Mouse (Mus musculus): ENCODE measurements around the gene Pla2g4a. TPM values are rescaled to one million over a fixed set of nuclear protein-coding genes. Genes with fewer than 3 reads are reported as not detected.
"Not testable (repeated sequence)": the region's sequence is repeated elsewhere in the genome, so short reads cannot be mapped to it uniquely, and the experiment has no call there.

Pla2g4a gene
- polyA plus RNA-seq, 1 experiment: 1.0 TPM

DNA sequence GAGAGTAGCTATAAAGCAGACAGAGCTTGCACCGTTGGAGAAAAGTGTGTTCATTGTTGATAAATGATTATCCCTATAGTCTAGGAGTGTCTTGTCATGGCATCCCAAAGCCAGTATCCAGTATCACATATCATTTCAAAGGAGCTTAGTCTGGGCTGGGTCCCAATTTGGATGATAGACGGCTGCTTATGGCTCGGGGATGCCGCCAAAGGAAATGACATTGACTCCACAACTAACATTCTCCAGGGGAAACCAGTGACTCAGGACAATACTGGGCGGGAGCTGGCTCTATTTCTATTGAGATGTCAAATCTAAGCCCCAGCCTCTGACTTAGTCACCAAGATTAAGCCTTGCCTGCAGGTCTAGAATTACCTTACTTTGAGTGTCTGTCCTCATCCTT, 31.9 kb downstream of the Pla2g4a start:
- Histone ChIP-seq H3K4me1 (ENCODE audit: control insufficient read depth, insufficient read depth, low read length) (no peaks in the 10 kb centered on the region), H3K27me3 (ENCODE audit: control insufficient read depth, insufficient read depth, low read length) (no peaks in the 10 kb centered on the region), H3K4me3 (ENCODE audit: control insufficient read depth, low read depth, low read length) (no peak overlapping the region), H3K27ac (ENCODE audit: control insufficient read depth, insufficient read depth, low read depth, low read length) (no peak overlapping the region), H3K36me3 (ENCODE audit: control insufficient read depth, insufficient read depth, low read length) (no peaks in the 10 kb centered on the region)
- TF ChIP-seq CTCF (IDR thresholded peaks at IDR 0.05; ENCODE audit: control insufficient read depth, insufficient read depth, insufficient replicate concordance, low read depth, low read length) (no peak), POLR2A (IDR thresholded peaks at IDR 0.05; ENCODE audit: control insufficient read depth, low read depth, low read length) (no peak)

GRCm38 (mm10) chr1:149923737-149924136, 37.4 kb downstream of the Pla2g4a start:
- H3K4me3 ChIP-seq (ENCODE audit: control insufficient read depth, low read depth, low read length); H3K36me3 ChIP-seq (ENCODE audit: control insufficient read depth, insufficient read depth, low read length); H3K4me1 ChIP-seq (ENCODE audit: control insufficient read depth, insufficient read depth, low read length): not testable (repeated sequence)

DNA sequence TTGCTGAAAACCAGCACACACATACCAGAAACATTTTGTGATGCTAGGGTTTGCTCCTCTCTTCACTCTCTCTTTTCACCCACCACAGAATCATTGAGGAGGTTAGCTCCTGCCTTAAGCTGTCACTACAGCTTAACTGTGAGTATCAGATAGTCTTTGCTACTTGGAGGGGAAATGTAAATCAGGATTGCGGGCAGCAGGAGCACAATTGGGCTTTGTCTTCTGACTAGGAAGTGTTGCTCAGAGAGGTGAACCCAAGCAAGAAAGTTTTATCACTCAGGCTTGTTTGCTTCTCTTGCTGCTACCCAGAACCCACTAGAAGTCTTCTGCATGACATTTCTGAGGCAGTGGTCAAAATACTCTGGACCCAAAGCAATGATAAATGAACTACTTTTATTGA, 38.9 kb downstream of the Pla2g4a start:
- Histone ChIP-seq H3K27me3 (ENCODE audit: control insufficient read depth, insufficient read depth, low read length) (no peaks in the 10 kb centered on the region), H3K4me3 (ENCODE audit: control insufficient read depth, low read depth, low read length) (no peak overlapping the region), H3K4me1 (ENCODE audit: control insufficient read depth, insufficient read depth, low read length) (no peaks in the 10 kb centered on the region), H3K36me3 (ENCODE audit: control insufficient read depth, insufficient read depth, low read length) (no peaks in the 10 kb centered on the region), H3K27ac (ENCODE audit: control insufficient read depth, insufficient read depth, low read depth, low read length) (no peak overlapping the region)
- TF ChIP-seq POLR2A (IDR thresholded peaks at IDR 0.05; ENCODE audit: control insufficient read depth, low read depth, low read length) (no peak), CTCF (IDR thresholded peaks at IDR 0.05; ENCODE audit: control insufficient read depth, insufficient read depth, insufficient replicate concordance, low read depth, low read length) (no peak)

More at GRCm38 (mm10) chr1:149923737-149924136, 37.4 kb downstream of the Pla2g4a start:
- not testable (repeated sequence) for H3K27me3 ChIP-seq (ENCODE audit: control insufficient read depth, insufficient read depth, low read length); H3K27ac ChIP-seq (ENCODE audit: control insufficient read depth, insufficient read depth, low read depth, low read length)

- H3K36me3 ChIP-seq (ENCODE audit: control insufficient read depth, insufficient read depth, low read length): no peaks in the 10 kb centered on the region
- TF ChIP-seq CTCF (IDR thresholded peaks at IDR 0.05; ENCODE audit: control insufficient read depth, insufficient read depth, insufficient replicate concordance, low read depth, low read length) (no peak), POLR2A (IDR thresholded peaks at IDR 0.05; ENCODE audit: control insufficient read depth, low read depth, low read length) (no peak)
- H3K27ac ChIP-seq (ENCODE audit: control insufficient read depth, insufficient read depth, low read depth, low read length): no peak overlapping the region
- no peaks in the 10 kb centered on the region for H3K4me1 ChIP-seq (ENCODE audit: control insufficient read depth, insufficient read depth, low read length)
- no peak overlapping the region for H3K4me3 ChIP-seq (ENCODE audit: control insufficient read depth, low read depth, low read length)
- no peaks in the 10 kb centered on the region for H3K27me3 ChIP-seq (ENCODE audit: control insufficient read depth, insufficient read depth, low read length)
Measured at GRCm38 (mm10) chr1:149921325-149921724, 39.8 kb downstream of the Pla2g4a start.

DNA sequence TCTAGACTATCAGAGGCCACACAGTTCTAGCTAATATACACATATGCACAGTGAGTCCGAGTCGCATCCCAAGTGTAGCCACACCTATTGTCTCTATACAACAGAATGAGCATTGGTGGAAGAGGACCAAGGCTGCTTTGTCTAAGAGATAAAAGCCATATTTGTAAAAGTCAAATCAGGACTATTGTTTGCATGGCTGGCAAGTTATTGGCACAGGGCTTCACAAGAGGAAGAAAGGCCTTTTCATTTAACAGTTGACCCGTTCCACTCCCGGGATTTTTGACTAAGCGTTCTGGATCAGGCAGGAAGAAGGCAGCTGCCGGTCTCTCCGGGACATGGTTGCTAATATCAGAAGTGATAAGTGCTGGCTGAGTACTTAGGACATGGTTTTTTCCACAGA, 41.8 kb downstream of the Pla2g4a start:
- H3K4me1 ChIP-seq (ENCODE audit: control insufficient read depth, insufficient read depth, low read length): no peaks in the 10 kb centered on the region

GRCm38 (mm10) chr1:149912984-149913383, 48.1 kb downstream of the Pla2g4a start:
- no peak overlapping the region for H3K4me3 ChIP-seq (ENCODE audit: control insufficient read depth, low read depth, low read length)
- no peaks in the 10 kb centered on the region for H3K36me3 ChIP-seq (ENCODE audit: control insufficient read depth, insufficient read depth, low read length)
- no peak for TF ChIP-seq POLR2A (IDR thresholded peaks at IDR 0.05; ENCODE audit: control insufficient read depth, low read depth, low read length)
- TF ChIP-seq CTCF (IDR thresholded peaks at IDR 0.05; ENCODE audit: control insufficient read depth, insufficient read depth, insufficient replicate concordance, low read depth, low read length): no peak
- no peaks in the 10 kb centered on the region for H3K4me1 ChIP-seq (ENCODE audit: control insufficient read depth, insufficient read depth, low read length)
- H3K27me3 ChIP-seq (ENCODE audit: control insufficient read depth, insufficient read depth, low read length): no peaks in the 10 kb centered on the region
- no peak overlapping the region for H3K27ac ChIP-seq (ENCODE audit: control insufficient read depth, insufficient read depth, low read depth, low read length)

More for the DNA sequence above, 41.8 kb downstream of the Pla2g4a start:
- H3K27ac ChIP-seq (ENCODE audit: control insufficient read depth, insufficient read depth, low read depth, low read length): no peak overlapping the region
- no peak overlapping the region for H3K4me3 ChIP-seq (ENCODE audit: control insufficient read depth, low read depth, low read length)
- no peaks in the 10 kb centered on the region for H3K36me3 ChIP-seq (ENCODE audit: control insufficient read depth, insufficient read depth, low read length)
- TF ChIP-seq POLR2A (IDR thresholded peaks at IDR 0.05; ENCODE audit: control insufficient read depth, low read depth, low read length): no peak
- TF ChIP-seq CTCF (IDR thresholded peaks at IDR 0.05; ENCODE audit: control insufficient read depth, insufficient read depth, insufficient replicate concordance, low read depth, low read length): no peak
- H3K27me3 ChIP-seq (ENCODE audit: control insufficient read depth, insufficient read depth, low read length): no peaks in the 10 kb centered on the region

DNA sequence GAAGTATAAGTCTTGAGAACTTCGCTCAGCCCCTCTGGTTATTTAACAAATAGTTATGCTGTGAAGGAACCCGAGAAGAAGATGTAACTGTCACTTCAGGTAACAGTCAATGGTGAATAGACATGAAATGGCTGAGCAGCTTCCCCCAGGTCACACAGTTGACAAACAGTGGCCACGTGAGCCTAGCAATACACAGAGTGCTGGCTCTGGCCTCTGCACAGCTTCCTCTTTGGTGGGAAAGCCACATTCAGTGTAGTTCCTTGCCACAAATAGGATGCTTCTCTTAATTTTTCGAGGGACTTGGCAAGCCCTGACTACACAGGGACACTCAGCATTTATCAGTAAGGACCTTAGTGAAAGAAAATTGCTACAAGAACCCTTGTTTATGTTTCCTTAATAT, 50.0 kb downstream of the Pla2g4a start:
- Histone ChIP-seq H3K27me3 (ENCODE audit: control insufficient read depth, insufficient read depth, low read length) (no peaks in the 10 kb centered on the region), H3K4me3 (ENCODE audit: control insufficient read depth, low read depth, low read length) (no peak overlapping the region), H3K27ac (ENCODE audit: control insufficient read depth, insufficient read depth, low read depth, low read length) (no peak overlapping the region), H3K36me3 (ENCODE audit: control insufficient read depth, insufficient read depth, low read length) (no peaks in the 10 kb centered on the region), H3K4me1 (ENCODE audit: control insufficient read depth, insufficient read depth, low read length) (no peaks in the 10 kb centered on the region)
- TF ChIP-seq CTCF (IDR thresholded peaks at IDR 0.05; ENCODE audit: control insufficient read depth, insufficient read depth, insufficient replicate concordance, low read depth, low read length) (no peak), POLR2A (IDR thresholded peaks at IDR 0.05; ENCODE audit: control insufficient read depth, low read depth, low read length) (no peak)

DNA sequence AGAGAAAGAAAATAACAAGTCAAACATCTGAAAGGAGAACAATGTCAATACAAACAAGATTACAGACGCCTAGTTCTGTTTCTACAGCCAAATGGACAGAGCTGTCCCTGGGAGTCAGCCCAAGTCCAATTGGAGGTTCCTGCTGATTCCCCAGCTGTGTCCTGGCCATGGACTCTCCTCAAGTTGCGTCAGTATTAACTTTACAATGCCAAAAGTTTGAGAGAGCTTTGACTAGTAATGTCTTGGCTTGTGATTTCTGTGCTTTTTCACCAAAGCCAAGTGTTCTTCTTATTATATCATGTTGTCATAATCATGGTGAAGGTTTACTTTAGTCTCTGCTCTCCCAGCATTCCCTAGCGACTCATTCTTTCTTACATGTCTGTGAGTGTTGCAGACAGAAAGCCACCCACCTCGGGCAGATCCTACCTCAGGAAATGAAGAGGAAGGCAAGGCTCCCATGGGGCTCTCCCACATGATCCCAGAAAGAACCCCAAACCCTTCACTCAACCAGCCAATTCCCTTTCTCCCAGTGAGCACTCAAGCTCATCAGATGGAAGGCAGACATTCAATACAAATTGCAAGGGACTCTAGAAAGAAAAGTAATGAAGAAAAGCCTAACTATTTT, 63.0 kb downstream of the Pla2g4a start:
- Histone ChIP-seq H3K36me3 (ENCODE audit: control insufficient read depth, insufficient read depth, low read length) (no peaks in the 10 kb centered on the region), H3K27me3 (ENCODE audit: control insufficient read depth, insufficient read depth, low read length) (no peaks in the 10 kb centered on the region), H3K4me1 (ENCODE audit: control insufficient read depth, insufficient read depth, low read length) (no peaks in the 10 kb centered on the region), H3K27ac (ENCODE audit: control insufficient read depth, insufficient read depth, low read depth, low read length) (no peak overlapping the region), H3K4me3 (ENCODE audit: control insufficient read depth, low read depth, low read length) (no peak overlapping the region)
- TF ChIP-seq CTCF (IDR thresholded peaks at IDR 0.05; ENCODE audit: control insufficient read depth, insufficient read depth, insufficient replicate concordance, low read depth, low read length) (no peak), POLR2A (IDR thresholded peaks at IDR 0.05; ENCODE audit: control insufficient read depth, low read depth, low read length) (no peak)
